ENCODE assay signal across 8 mouse cellular contexts in genomic region chrX:48410388-48410776, GRCm38 (mm10). TPM values are rescaled to one million over a fixed set of nuclear protein-coding genes. Genes with fewer than 3 reads are reported as not detected.
DNase-seq lines count a peak whose midpoint lies in the region; ATAC-seq lines count a peak whose summit lies in the region.

No protein-coding gene starts in this region.

- intact Hi-C loops in heart, postnatal 25 days (cut with DNase I), result loop anchor here (2.0 kb wide), 1 partner anchor 418 kb away; no protein-coding TSS in a partner anchor

- peak overlapping the region in 1 of 2 experiments; percentile 40; a peak in 2 of 4 replicates for H3K4me3 ChIP-seq in heart, embryonic 14.5 days (ENCODE audit: control insufficient read depth in 1 of 2, insufficient read depth in 1 of 2, low read depth in 1 of 2, low read length in 2 of 2)
- peak overlapping the region; percentile 34 for H3K4me3 ChIP-seq in embryonic facial prominence, embryonic 11.5 days (ENCODE audit: low read depth, low read length)
- H3K4me3 ChIP-seq in hindbrain, embryonic 16.5 days (ENCODE audit: low read length), result peak overlapping the region; percentile 47
- H3K4me3 ChIP-seq in midbrain, embryonic 11.5 days (ENCODE audit: low read depth, low read length), result peak overlapping the region; percentile 36; the same call in 1 of the 2 replicates

- H3K27me3 ChIP-seq in heart, embryonic 14.5 days (ENCODE audit: control insufficient read depth, insufficient read depth, low read length), result no peaks in the 10 kb centered on the region
- no peaks in the 10 kb centered on the region for H3K27me3 ChIP-seq in embryonic facial prominence, embryonic 11.5 days (ENCODE audit: control insufficient read depth, insufficient read depth, low read length)
- no peaks in the 10 kb centered on the region for H3K27me3 ChIP-seq in hindbrain, embryonic 16.5 days (replicated peaks; ENCODE audit: control insufficient read depth, insufficient read depth, low read length)
- no peaks in the 10 kb centered on the region for H3K27me3 ChIP-seq in midbrain, embryonic 11.5 days (ENCODE audit: control insufficient read depth, insufficient read depth, low read length)

- DNase-seq in heart, postnatal 25 days (ENCODE audit: low spot score), result no peak
- no peak for DNase-seq in embryonic facial prominence, embryonic 11.5 days (ENCODE audit: low spot score)
- DNase-seq in midbrain, embryonic 11.5 days (ENCODE audit: low spot score, missing footprints), result no peak
- DNase-seq in left cerebral cortex, adult 8-10 months (ENCODE audit: low spot score in 2 of 2), result no peak
- DNase-seq in cerebellum, postnatal 4 days (ENCODE audit: low spot score in 2 of 2), result no peak
- DNase-seq in adipocyte (ENCODE audit: low spot score), result no peak

- peak overlapping the region in 1 of 2 experiments; percentile 39; a peak in 1 of 4 replicates for H3K27ac ChIP-seq in heart, embryonic 14.5 days (replicated peaks in 1 of 2; ENCODE audit: control insufficient read depth in 1 of 2, insufficient read depth in 1 of 2, low read depth in 2 of 2, low read length in 2 of 2)
- H3K27ac ChIP-seq in embryonic facial prominence, embryonic 11.5 days (replicated peaks; ENCODE audit: low read depth, low read length), result no peak overlapping the region
- no peak overlapping the region for H3K27ac ChIP-seq in hindbrain, embryonic 16.5 days (ENCODE audit: low read depth, low read length)
- no peak overlapping the region for H3K27ac ChIP-seq in midbrain, embryonic 11.5 days (ENCODE audit: low read depth, low read length)

- peaks cover 0 to 7% of the 10 kb centered on the region in 2 experiments; a peak in 3 of 4 replicates for H3K4me1 ChIP-seq in heart, embryonic 14.5 days (ENCODE audit: control insufficient read depth in 2 of 2, insufficient read depth in 2 of 2, low read length in 2 of 2)
- H3K4me1 ChIP-seq in embryonic facial prominence, embryonic 11.5 days (ENCODE audit: control insufficient read depth, insufficient read depth, low read length), result no peaks in the 10 kb centered on the region
- no peaks in the 10 kb centered on the region for H3K4me1 ChIP-seq in hindbrain, embryonic 16.5 days (ENCODE audit: control insufficient read depth, insufficient read depth, low read depth, low read length)
- no peaks in the 10 kb centered on the region for H3K4me1 ChIP-seq in midbrain, embryonic 11.5 days (ENCODE audit: control insufficient read depth, insufficient read depth, low read length)

- ATAC-seq in heart, embryonic 14.5 days (ENCODE audit: insufficient number of reproducible peaks, insufficient read depth, low FRiP score, low read depth), result peak; percentile 5; the same call in 1 of the 2 replicates
- no peak; the same call in 1 of the 2 replicates for ATAC-seq in embryonic facial prominence, embryonic 11.5 days (replicated peaks; ENCODE audit: insufficient number of reproducible peaks, low FRiP score, low TSS enrichment, low read depth)
- ATAC-seq in hindbrain, embryonic 16.5 days, result no peak
- ATAC-seq in midbrain, embryonic 11.5 days (ENCODE audit: low FRiP score), result peak; percentile 33; the same call in 1 of the 2 replicates

- H3K36me3 ChIP-seq in heart, embryonic 14.5 days (ENCODE audit: control insufficient read depth, insufficient read depth, low read length), result peaks cover 33% of the 10 kb centered on the region
- no peaks in the 10 kb centered on the region for H3K36me3 ChIP-seq in embryonic facial prominence, embryonic 11.5 days (replicated peaks; ENCODE audit: control insufficient read depth, insufficient read depth, low read depth, low read length)
- H3K36me3 ChIP-seq in hindbrain, embryonic 16.5 days (ENCODE audit: control insufficient read depth, insufficient read depth, low read length), result peaks cover 3% of the 10 kb centered on the region
- H3K36me3 ChIP-seq in midbrain, embryonic 11.5 days (ENCODE audit: control insufficient read depth, insufficient read depth, low read length), result no peaks in the 10 kb centered on the region

- H3K9me3 ChIP-seq in heart, embryonic 14.5 days (ENCODE audit: control insufficient read depth, low read length), result no peaks in the 10 kb centered on the region
- H3K9me3 ChIP-seq in embryonic facial prominence, embryonic 11.5 days (replicated peaks; ENCODE audit: control insufficient read depth, low read length), result no peaks in the 10 kb centered on the region
- H3K9me3 ChIP-seq in hindbrain, embryonic 16.5 days (ENCODE audit: control insufficient read depth, low read length), result no peaks in the 10 kb centered on the region
- H3K9me3 ChIP-seq in midbrain, embryonic 11.5 days (ENCODE audit: control insufficient read depth, low read length), result no peaks in the 10 kb centered on the region

- H3K4me2 ChIP-seq in heart, embryonic 14.5 days (ENCODE audit: low read length), result peak overlapping the region; percentile 64; the same call in 1 of the 2 replicates
- H3K4me2 ChIP-seq in embryonic facial prominence, embryonic 11.5 days (ENCODE audit: low read depth, low read length), result no peak overlapping the region
- peak overlapping the region; percentile 63 for H3K4me2 ChIP-seq in hindbrain, embryonic 16.5 days (ENCODE audit: low read length)
- no peak overlapping the region for H3K4me2 ChIP-seq in midbrain, embryonic 11.5 days

- no peak overlapping the region for H3K9ac ChIP-seq in heart, embryonic 14.5 days (ENCODE audit: low read length)
- no peak overlapping the region for H3K9ac ChIP-seq in embryonic facial prominence, embryonic 11.5 days (replicated peaks; ENCODE audit: low read length)
- H3K9ac ChIP-seq in hindbrain, embryonic 16.5 days (ENCODE audit: low read depth, low read length), result no peak overlapping the region
- H3K9ac ChIP-seq in midbrain, embryonic 11.5 days (ENCODE audit: low read length), result no peak overlapping the region

- 17% methylated on average over 7 of the region's 7 CpGs for WGBS in heart, embryonic 14.5 days
- WGBS in embryonic facial prominence, embryonic 11.5 days, result 27% methylated on average over 7 of the region's 7 CpGs
- 27% methylated on average over 7 of the region's 7 CpGs for WGBS in hindbrain, embryonic 16.5 days
- WGBS in midbrain, embryonic 11.5 days, result 30% methylated on average over 7 of the region's 7 CpGs

RNA-seq across cellular contexts. Expression of gene Elf4, which starts 52.5 kb away (rescaled TPM):
- 15.3 TPM in 2 replicates for polyA plus RNA-seq in heart, embryonic 14.5 days (2014; fragmentation: Nextera tagmentation; extraction: Ambion mirVana)
- 1 to 10 TPM; 6.0 to 6.4 TPM for total RNA-seq in heart, postnatal 25 days (2021)
- polyA plus RNA-seq in embryonic facial prominence, embryonic 11.5 days (2014; fragmentation: Nextera tagmentation; extraction: Ambion mirVana), result 2.9 and 3.2 TPM in 2 replicates
- polyA plus RNA-seq in hindbrain, embryonic 16.5 days (2015; fragmentation: Nextera tagmentation; extraction: Ambion mirVana), result 0.35 and 0.82 TPM in 2 replicates
- polyA plus RNA-seq in midbrain, embryonic 11.5 days (2014; fragmentation: Nextera tagmentation; extraction: Ambion mirVana), result 2.0 and 2.2 TPM in 2 replicates
- 1 to 10 TPM; 1.0 to 2.8 (median 1.7) TPM for total RNA-seq in left cerebral cortex, adult 8-10 months (2022)

Comparison
In these comparisons a context has a peak if more than half of its experiments do, and no peak if none do; other contexts are left out.
1. ATAC-seq: peak in heart, embryonic 14.5 days (single experiment) and midbrain, embryonic 11.5 days (single experiment); none in embryonic facial prominence, embryonic 11.5 days (single experiment) and hindbrain, embryonic 16.5 days (single experiment).
2. H3K4me2 ChIP-seq: peak in heart, embryonic 14.5 days (single experiment) and hindbrain, embryonic 16.5 days (single experiment); none in embryonic facial prominence, embryonic 11.5 days (single experiment) and midbrain, embryonic 11.5 days (single experiment).